Mouse (Mus musculus): ENCODE data around the gene Slc7a6.

DNA sequence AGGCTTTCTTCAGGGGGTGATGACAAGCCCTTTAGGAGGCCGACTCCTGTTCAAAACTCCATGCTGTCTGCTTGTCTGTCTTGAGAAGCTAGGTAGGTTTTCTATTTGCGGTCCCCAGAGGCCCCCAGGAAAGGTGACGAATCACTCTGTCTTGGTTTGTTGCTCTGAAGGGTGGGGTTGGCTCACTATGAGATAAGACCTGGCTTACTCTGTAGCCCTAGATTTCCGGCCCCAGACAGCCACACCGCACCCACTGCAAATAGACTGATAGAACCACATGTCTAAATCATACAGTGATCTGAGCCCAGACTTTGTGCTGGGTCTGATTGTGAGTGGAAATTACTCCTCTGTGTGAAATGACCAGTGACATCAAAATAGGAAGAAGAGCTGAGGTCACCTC, 23.0 kb downstream of the Slc7a6 start:
- TF ChIP-seq CTCF (IDR thresholded peaks at IDR 0.05; ENCODE audit: control insufficient read depth, insufficient read depth, insufficient replicate concordance, low read depth, low read length) = no peak
- TF ChIP-seq POLR2A (IDR thresholded peaks at IDR 0.05; ENCODE audit: control insufficient read depth, low read depth, low read length) = no peak

Measured in testis, adult 2 months (tissue).